Mouse (Mus musculus) brain, embryonic 14.5 days (tissue): Measurements from ENCODE around the gene Zc3h13.

Experiments
- CTCF ChIP-seq: fragments of 200-500 bp; IDR thresholded peaks from 2 replicates; pipeline ENCODE4 v1.5.1; 2012; ENCODE audit warnings: inconsistent platforms, mild to moderate bottlenecking, moderate library complexity, borderline replicate concordance; ENCODE audit not compliant: insufficient read depth, insufficient read length; ENCODE audit errors: extremely low read depth
- POLR2A ChIP-seq: fragments of 200-500 bp; IDR thresholded peaks from 2 replicates; pipeline ENCODE4 v1.6.1; 2012; ENCODE audit warnings: mild to moderate bottlenecking, inconsistent platforms, borderline replicate concordance; ENCODE audit not compliant: poor library complexity, insufficient read depth, insufficient read length, severe bottlenecking; ENCODE audit errors: extremely low read depth

- no peak for TF ChIP-seq CTCF
- TF ChIP-seq POLR2A = no peak
These were observed 14.6 kb upstream of the Zc3h13 start for GRCm38 (mm10) chr14:75269531-75269930.
